Mouse (Mus musculus): ENCODE measurements around the gene Enho. TPM values are rescaled to one million over a fixed set of nuclear protein-coding genes. Genes with fewer than 3 reads are reported as not detected.

Gene Enho
- polyA plus RNA-seq, 1 experiment from 2014 or later = 2.3 TPM

GRCm38 (mm10) chr4:41604476-41605396, 35.4 kb downstream of the Enho start:
- 35% methylated on average over 8 of the region's 8 CpGs for WGBS (ENCODE audit: insufficient replicate concordance)
- Histone ChIP-seq H3K4me1 (replicated peaks) (no peaks in the 10 kb centered on the region), H3K9me3 (replicated peaks) (no peaks in the 10 kb centered on the region), H3K9ac (no peak overlapping the region), H3K27ac (replicated peaks) (no peak overlapping the region), H3K27me3 (peaks cover 8% of the 10 kb centered on the region), H3K4me2 (no peak overlapping the region), H3K36me3 (replicated peaks) (no peaks in the 10 kb centered on the region), H3K4me3 (replicated peaks) (no peak overlapping the region)
- ATAC-seq (ENCODE audit: insufficient read depth) = no peak

- Histone ChIP-seq H3K4me1 (replicated peaks) (no peaks in the 10 kb centered on the region), H3K27me3 (peaks cover 8% of the 10 kb centered on the region), H3K27ac (replicated peaks) (no peak overlapping the region), H3K4me2 (no peak overlapping the region), H3K4me3 (replicated peaks) (no peak overlapping the region), H3K36me3 (replicated peaks) (no peaks in the 10 kb centered on the region), H3K9me3 (replicated peaks) (no peaks in the 10 kb centered on the region), H3K9ac (no peak overlapping the region)
- 25% methylated on average over 4 of the region's 4 CpGs for WGBS (ENCODE audit: insufficient replicate concordance)
- no peak for ATAC-seq (ENCODE audit: insufficient read depth)
Measured at GRCm38 (mm10) chr4:41602818-41603217, 37.3 kb downstream of the Enho start.

Other genes starting within 250 kb of the Enho start
- 5.3 and 5.5 TPM in 2 replicates for gene Kif24, start 175.4 kb downstream of the Enho start, polyA plus RNA-seq (2015; fragmentation: Nextera tagmentation; extraction: Ambion mirVana)
- 20.2 and 22.3 TPM in 2 replicates for gene Nudt2, start 175.2 kb downstream of the Enho start, polyA plus RNA-seq (2015; fragmentation: Nextera tagmentation; extraction: Ambion mirVana)
- gene AI464131, start 137.2 kb downstream of the Enho start, polyA plus RNA-seq (2015; fragmentation: Nextera tagmentation; extraction: Ambion mirVana) = 1.3 and 1.5 TPM in 2 replicates
- gene 1110017D15Rik, start 123.0 kb downstream of the Enho start, polyA plus RNA-seq (2015; fragmentation: Nextera tagmentation; extraction: Ambion mirVana) = not detected in 2 replicates
- gene Fam219a, start 70.8 kb downstream of the Enho start, polyA plus RNA-seq (2015; fragmentation: Nextera tagmentation; extraction: Ambion mirVana) = 0.48 and 0.88 TPM in 2 replicates
- 4.0 and 4.8 TPM in 2 replicates for gene Dnaic1, start 70.5 kb downstream of the Enho start, polyA plus RNA-seq (2015; fragmentation: Nextera tagmentation; extraction: Ambion mirVana)
- gene Cntfr, start 56.8 kb upstream of the Enho start, polyA plus RNA-seq (2015; fragmentation: Nextera tagmentation; extraction: Ambion mirVana) = 0.25 and 0.31 TPM in 2 replicates
- 36.0 and 43.2 TPM in 2 replicates for gene Il11ra1, start 59.7 kb upstream of the Enho start, polyA plus RNA-seq (2015; fragmentation: Nextera tagmentation; extraction: Ambion mirVana)
- 29.8 and 31.9 TPM in 2 replicates for gene Rpp25l, start 73.2 kb upstream of the Enho start, polyA plus RNA-seq (2015; fragmentation: Nextera tagmentation; extraction: Ambion mirVana)
- 64.1 and 67.2 TPM in 2 replicates for gene Dctn3, start 82.8 kb upstream of the Enho start, polyA plus RNA-seq (2015; fragmentation: Nextera tagmentation; extraction: Ambion mirVana)
- gene Arid3c, start 90.8 kb upstream of the Enho start, polyA plus RNA-seq (2015; fragmentation: Nextera tagmentation; extraction: Ambion mirVana) = not detected in 2 replicates
- 29.9 and 36.0 TPM in 2 replicates for gene Galt, start 114.9 kb upstream of the Enho start, polyA plus RNA-seq (2015; fragmentation: Nextera tagmentation; extraction: Ambion mirVana)
- gene Sigmar1, start 115.8 kb upstream of the Enho start, polyA plus RNA-seq (2015; fragmentation: Nextera tagmentation; extraction: Ambion mirVana) = 47.3 and 59.1 TPM in 2 replicates
- 7.3 and 8.2 TPM in 2 replicates for gene Ccl27a, start 133.9 kb upstream of the Enho start, polyA plus RNA-seq (2015; fragmentation: Nextera tagmentation; extraction: Ambion mirVana)